Comparison of ENCODE assay signal across 31 mouse cellular contexts in genomic region chr9:59903382-59903781, GRCm38 (mm10). TPM values are rescaled to one million over a fixed set of nuclear protein-coding genes. Genes with fewer than 3 reads are reported as not detected.
"Had no signal": no experiment of that assay in that cellular context is flagged by ENCODE, and none has a peak within 500 bp of the region (broad histone marks: within the 10 kb centered on the region; RNA-seq: fewer than 3 reads in every experiment).

No protein-coding gene starts in this region.

- H3K36me3 ChIP-seq: intestine, embryonic 15.5 days; liver, embryonic 15.5 days had no signal

- H3K4me1 ChIP-seq: intestine, embryonic 15.5 days; kidney, embryonic 15.5 days; midbrain, embryonic 10.5 days; midbrain, embryonic 13.5 days; neural tube, embryonic 13.5 days had no signal

- H3K27ac ChIP-seq: intestine, embryonic 15.5 days; kidney, embryonic 15.5 days; left cerebral cortex, adult 2 months; liver, embryonic 15.5 days; midbrain, embryonic 10.5 days; midbrain, embryonic 13.5 days; neural tube, embryonic 13.5 days; stomach, postnatal 0 days had no signal

- H3K9ac ChIP-seq: intestine, embryonic 15.5 days; kidney, embryonic 15.5 days; liver, embryonic 15.5 days; midbrain, embryonic 13.5 days; neural tube, embryonic 13.5 days had no signal

- H3K27me3 ChIP-seq: intestine, embryonic 15.5 days; kidney, embryonic 15.5 days; liver, embryonic 15.5 days; midbrain, embryonic 13.5 days; neural tube, embryonic 13.5 days had no signal

- ATAC-seq: intestine, embryonic 15.5 days; midbrain, embryonic 13.5 days; midbrain, embryonic 16.5 days had no signal

- DNase-seq: kidney, adult 11 months; kidney, adult 8-10 months; kidney, postnatal 10 days; kidney, postnatal 36 days; layer of hippocampus, postnatal 36 days; lung, adult 2 months; lung, postnatal 14 days; lung, postnatal 4 days; retina, postnatal 1 day; thymus, adult 2 months; thymus, postnatal 25 days had no signal

- H3K4me3 ChIP-seq: intestine, embryonic 15.5 days; kidney, embryonic 15.5 days; left cerebral cortex, adult 2 months; liver, embryonic 15.5 days; midbrain, embryonic 10.5 days; midbrain, embryonic 13.5 days; myocyte; neural tube, embryonic 13.5 days had no signal

- H3K4me2 ChIP-seq: intestine, embryonic 15.5 days; kidney, embryonic 15.5 days; liver, embryonic 15.5 days; midbrain, embryonic 13.5 days; neural tube, embryonic 13.5 days had no signal

- H3K9me3 ChIP-seq: intestine, embryonic 15.5 days; kidney, embryonic 15.5 days; liver, embryonic 15.5 days; midbrain, embryonic 10.5 days; midbrain, embryonic 13.5 days; neural tube, embryonic 13.5 days had no signal

RNA-seq across cellular contexts. Expression of gene Nr2e3, which starts 57.1 kb away (rescaled TPM):
- total RNA-seq: layer of hippocampus, adult 8-10 months; layer of hippocampus, postnatal 10 days; layer of hippocampus, postnatal 36 days; left cerebral cortex, adult 2 months; left cerebral cortex, postnatal 10 days; left cerebral cortex, postnatal 36 days; megakaryocyte, adult 5-6 weeks; monocyte, adult 5-6 weeks; neutrophil, adult 5-6 weeks had no signal
- polyA plus RNA-seq: kidney, embryonic 15.5 days; liver, embryonic 15.5 days; lung, adult 2 months; lung, embryonic 16.5 days; midbrain, embryonic 10.5 days; midbrain, embryonic 13.5 days; midbrain, embryonic 16.5 days; myocyte; spleen, adult 2 months; stomach, embryonic 14.5 days; stomach, postnatal 0 days; thymus, adult 2 months had no signal
